Mouse (Mus musculus) forebrain, embryonic 14.5 days (tissue): Measurements from ENCODE around the gene Hbq1b. TPM values are rescaled to one million over a fixed set of nuclear protein-coding genes. Genes with fewer than 3 reads are reported as not detected.

ENCODE experiments used
- ATAC-seq: fragments of 200-750 bp; cut with Nextera tagmentation; 2 replicates; pipeline ENCODE4 v1.8.0; 2017; ENCODE audit warnings: mild to moderate bottlenecking, moderate library complexity
- DNase-seq: peaks from one replicate; pipeline ENCODE4 v3.0.0-alpha.2; 2015; ENCODE audit warnings: low spot score
- H3K27ac ChIP-seq: fragments of 300-500 bp; sonication (generic); 2 replicates; pipeline ENCODE4 v1.5.1; 2014; ENCODE audit warnings: low read depth, mild to moderate bottlenecking, control low read depth, low read length, moderate library complexity
- H3K27me3 ChIP-seq: fragments of 300-500 bp; sonication (generic); replicated peaks from 2 replicates; pipeline ENCODE4 v1.6.1; 2014; ENCODE audit warnings: low read length, control low read depth, mixed read lengths; ENCODE audit not compliant: control insufficient read depth, insufficient read depth
- H3K36me3 ChIP-seq: fragments of 300-500 bp; sonication (generic); 2 replicates; pipeline ENCODE4 v1.6.1; 2014; ENCODE audit warnings: low read length, control low read depth; ENCODE audit not compliant: control insufficient read depth, insufficient read depth
- H3K4me1 ChIP-seq: fragments of 300-500 bp; sonication (generic); 2 replicates; pipeline ENCODE4 v1.6.1; 2014; ENCODE audit warnings: antibody characterized with exemption, low read length, control low read depth; ENCODE audit not compliant: control insufficient read depth, insufficient read depth
- H3K4me2 ChIP-seq: fragments of 300-500 bp; sonication (generic); 2 replicates; pipeline ENCODE4 v1.6.1; 2014; ENCODE audit warnings: mild to moderate bottlenecking, control low read depth, low read length
- H3K4me3 ChIP-seq: fragments of 300-500 bp; sonication (generic); 2 replicates; pipeline ENCODE4 v1.5.1; 2014; ENCODE audit warnings: low read depth, low read length, control low read depth
- H3K9ac ChIP-seq: fragments of 300-500 bp; sonication (generic); 2 replicates; pipeline ENCODE4 v1.6.1; 2014; ENCODE audit warnings: mild to moderate bottlenecking, low read length, control low read depth, moderate library complexity
- H3K9me3 ChIP-seq: fragments of 300-500 bp; sonication (generic); replicated peaks from 2 replicates; pipeline ENCODE4 v1.6.1; 2016; ENCODE audit warnings: low read length, control low read depth, mixed read lengths; ENCODE audit not compliant: control insufficient read depth
- WGBS: fragments of 180-500 bp; shearing (Covaris S2); extraction: QIAGEN DNeasy Blood & Tissue Kit; methylation state at CpG from one replicate; pipeline ENCODE4 v1.1.7; 2014; 5-methylcytosine and 5-hydroxymethylcytosine counted together
- polyA plus RNA-seq: library from polyadenylated mRNA; unstranded; fragments of >200 nt; fragmentation: Nextera tagmentation; extraction: Ambion mirVana; gene quantifications from 2 replicates; pipeline ENCODE4 v1.2.1, GENCODE M21; 2014

The Hbq1b gene
- polyA plus RNA-seq, 1 experiment from 2014 or later: 1.1 TPM

DNA sequence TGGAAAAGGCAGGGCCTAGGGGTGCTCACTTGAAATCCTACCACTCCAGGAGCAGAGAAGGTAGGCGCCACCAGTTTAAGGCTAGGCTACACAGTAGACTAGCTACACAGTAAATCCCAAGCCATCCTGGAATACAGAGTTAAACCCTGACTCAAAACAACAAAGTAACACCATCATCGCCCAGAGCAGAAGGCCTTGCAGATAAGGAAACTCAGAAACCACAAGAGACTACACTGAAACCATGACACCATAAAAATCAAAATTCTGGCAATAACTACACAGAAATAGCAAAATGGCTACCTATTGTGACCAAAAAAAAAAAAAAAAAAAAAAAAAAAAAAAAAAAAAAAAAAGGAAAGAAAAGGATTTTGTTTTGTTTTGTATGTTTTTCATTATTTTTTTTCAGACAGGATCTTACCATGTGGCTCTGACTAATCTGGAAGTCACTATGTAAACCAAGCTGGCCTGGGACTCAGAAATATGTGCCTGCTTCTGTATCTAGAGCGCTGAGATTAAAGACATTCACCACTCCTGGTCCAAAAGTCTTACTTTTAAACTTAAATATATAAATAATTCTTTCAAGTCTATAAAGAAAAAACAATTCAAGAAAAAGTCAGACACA, 21.5 kb upstream of the Hbq1b start:
- ATAC-seq (no peak), DNase-seq (no peak)
- H3K36me3 ChIP-seq: peaks cover 8% of the 10 kb centered on the region; the same call in 1 of the 2 replicates
- H3K9me3 ChIP-seq: no peaks in the 10 kb centered on the region
- no peak overlapping the region for H3K9ac ChIP-seq
- 96% methylated on average over 3 of the region's 3 CpGs for WGBS
- H3K27me3 ChIP-seq: no peaks in the 10 kb centered on the region
- H3K4me1 ChIP-seq: peaks cover 5% of the 10 kb centered on the region; the same call in 1 of the 2 replicates
- no peak overlapping the region for H3K27ac ChIP-seq
- no peak overlapping the region for H3K4me2 ChIP-seq
- no peak overlapping the region for H3K4me3 ChIP-seq

GRCm38 (mm10) chr11:32266194-32266593, 20.6 kb upstream of the Hbq1b start:
- H3K9ac ChIP-seq: no peak overlapping the region
- H3K4me3 ChIP-seq: no peak overlapping the region
- H3K27ac ChIP-seq: no peak overlapping the region
- WGBS: 91% methylated on average over 6 of the region's 6 CpGs
- H3K4me1 ChIP-seq: peaks cover 5% of the 10 kb centered on the region; the same call in 1 of the 2 replicates
- DNase-seq: no peak
- H3K27me3 ChIP-seq: no peaks in the 10 kb centered on the region
- H3K36me3 ChIP-seq: no peaks in the 10 kb centered on the region; the same call in 1 of the 2 replicates
- no peaks in the 10 kb centered on the region for H3K9me3 ChIP-seq
- ATAC-seq: no peak
- no peak overlapping the region for H3K4me2 ChIP-seq

- Histone ChIP-seq H3K27ac (peak overlapping the region; percentile 88; the same call in 1 of the 2 replicates), H3K4me3 (peak overlapping the region; percentile 47), H3K9ac (peak overlapping the region; percentile 78), H3K9me3 (no peaks in the 10 kb centered on the region), H3K4me2 (peak overlapping the region; percentile 50), H3K4me1 (peaks cover 5% of the 10 kb centered on the region; the same call in 1 of the 2 replicates), H3K36me3 (no peaks in the 10 kb centered on the region; the same call in 1 of the 2 replicates), H3K27me3 (no peaks in the 10 kb centered on the region)
- WGBS: 25% methylated on average over 6 of the region's 6 CpGs
- DNase-seq (peak; percentile 6), ATAC-seq (no peak; the same call in 1 of the 2 replicates)
Observed at GRCm38 (mm10) chr11:32266776-32267175, 20.0 kb upstream of the Hbq1b start.

DNA sequence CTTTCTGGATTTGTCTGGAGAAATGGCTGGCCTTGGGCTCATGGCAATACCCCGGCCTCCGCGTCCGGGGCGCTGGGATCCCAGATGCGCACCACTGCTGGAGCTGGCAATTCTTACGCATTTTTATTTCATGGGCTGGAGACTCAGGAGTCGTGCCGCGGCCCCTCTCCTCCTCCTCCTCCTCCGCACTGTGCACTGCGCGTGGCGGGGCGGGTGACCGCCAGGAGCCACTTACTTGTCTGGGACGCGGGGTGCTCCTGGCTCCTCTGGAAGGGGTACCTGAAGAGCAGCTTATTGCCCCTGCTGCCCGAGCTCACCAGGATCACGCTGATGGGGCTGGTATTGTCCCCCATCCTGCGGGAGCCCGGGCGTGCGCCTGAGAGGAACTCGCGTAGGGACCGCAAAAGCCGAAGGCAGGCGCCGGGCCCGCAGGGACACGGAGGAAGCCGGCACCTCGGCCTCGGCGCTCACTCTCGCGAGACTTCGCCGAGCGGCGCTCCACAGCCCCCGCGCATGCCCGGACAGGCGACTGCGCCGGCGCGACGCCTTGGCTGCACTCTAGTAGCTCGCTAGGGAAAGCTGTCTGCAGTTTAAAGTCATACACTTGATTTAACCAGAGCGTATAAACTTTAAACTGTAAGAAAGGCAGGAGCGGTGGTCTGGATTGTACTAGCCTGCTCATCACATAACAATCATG, 19.4 kb upstream of the Hbq1b start, which contains the start of gene Nprl3:
TSS of gene Nprl3 (minus strand) at position 520 of the 697 bp plus-strand sequence.
- H3K9me3 ChIP-seq: no peaks in the 10 kb centered on the region
- peak within 1 kb of the TSS; percentile 88 for H3K27ac ChIP-seq
- no peaks in the 10 kb centered on the region for H3K27me3 ChIP-seq
- H3K9ac ChIP-seq: peak within 1 kb of the TSS; percentile 78
- WGBS: under 1% methylated on average over 54 of the region's 54 CpGs
- peaks cover 5% of the 10 kb centered on the region; the same call in 1 of the 2 replicates for H3K4me1 ChIP-seq
- DNase-seq (peak; percentile 97), ATAC-seq (peak; percentile 100)
- H3K4me2 ChIP-seq: peak within 1 kb of the TSS; percentile 50
- H3K36me3 ChIP-seq: no peaks in the 10 kb centered on the region; the same call in 1 of the 2 replicates
- H3K4me3 ChIP-seq: peak within 1 kb of the TSS; percentile 47

DNA sequence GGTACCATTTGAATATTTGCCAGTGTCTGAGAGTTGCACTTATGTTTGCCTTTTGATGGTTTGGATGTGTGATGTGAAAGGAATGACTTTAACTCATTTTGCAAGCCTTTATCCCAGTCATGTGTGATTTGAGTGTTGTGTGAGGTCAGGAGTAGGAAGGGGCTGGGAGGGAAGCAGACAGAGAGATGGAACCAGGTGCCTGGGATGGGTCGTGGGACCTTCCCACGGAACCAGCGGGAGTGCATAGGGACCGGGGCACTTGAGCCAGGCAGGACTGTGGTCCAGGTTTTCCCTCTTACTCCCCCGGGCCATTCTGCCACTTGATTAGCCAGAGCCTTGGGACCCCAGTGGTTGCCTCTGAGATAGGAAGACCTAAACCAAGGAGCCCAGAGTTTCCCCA, 18.8 kb upstream of the Hbq1b start:
- ATAC-seq: peak; percentile 18
- H3K4me2 ChIP-seq: peak overlapping the region; percentile 50
- H3K9ac ChIP-seq: peak overlapping the region; percentile 78
- H3K36me3 ChIP-seq: no peaks in the 10 kb centered on the region; the same call in 1 of the 2 replicates
- peak overlapping the region; percentile 47 for H3K4me3 ChIP-seq
- H3K27me3 ChIP-seq: no peaks in the 10 kb centered on the region
- H3K9me3 ChIP-seq: no peaks in the 10 kb centered on the region
- no peak overlapping the region for H3K27ac ChIP-seq
- WGBS: 21% methylated on average over 5 of the region's 5 CpGs
- peaks cover 5% of the 10 kb centered on the region; the same call in 1 of the 2 replicates for H3K4me1 ChIP-seq
- no peak for DNase-seq

- no peak overlapping the region for H3K4me3 ChIP-seq
- H3K4me1 ChIP-seq: peaks cover 5% of the 10 kb centered on the region; the same call in 1 of the 2 replicates
- ATAC-seq (no peak), DNase-seq (no peak)
- no peak overlapping the region for H3K4me2 ChIP-seq
- H3K27me3 ChIP-seq: no peaks in the 10 kb centered on the region
- no peak overlapping the region for H3K9ac ChIP-seq
- H3K9me3 ChIP-seq: no peaks in the 10 kb centered on the region
- no peak overlapping the region for H3K27ac ChIP-seq
- H3K36me3 ChIP-seq: no peaks in the 10 kb centered on the region
- WGBS: 83% methylated on average over 5 of the region's 5 CpGs
Observed at GRCm38 (mm10) chr11:32268952-32269351, 17.8 kb upstream of the Hbq1b start.

DNA sequence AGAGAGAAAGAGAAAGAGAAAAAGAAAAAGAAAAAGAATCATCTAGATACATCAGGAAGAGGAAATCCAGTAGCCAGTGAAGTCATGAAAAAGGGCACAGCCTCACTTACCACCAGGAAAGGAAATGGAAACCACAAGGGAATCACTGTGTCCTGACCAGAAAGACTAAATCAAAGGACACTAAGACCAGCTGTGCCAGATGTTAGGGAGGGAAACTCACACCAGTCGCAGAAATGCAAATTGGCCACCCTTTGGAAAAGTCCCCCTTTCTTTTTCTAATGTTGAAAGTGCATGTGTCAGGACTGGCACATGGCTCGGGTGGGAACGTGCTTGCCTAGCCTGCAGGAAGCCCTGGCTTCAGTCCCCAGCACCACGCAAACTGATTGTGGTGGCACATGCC, 15.6 kb upstream of the Hbq1b start:
- ATAC-seq (no peak), DNase-seq (no peak)
- Histone ChIP-seq H3K27ac (no peak overlapping the region), H3K9me3 (no peaks in the 10 kb centered on the region), H3K36me3 (no peaks in the 10 kb centered on the region), H3K4me3 (no peak overlapping the region), H3K4me2 (no peak overlapping the region), H3K27me3 (no peaks in the 10 kb centered on the region), H3K4me1 (peaks cover 5% of the 10 kb centered on the region; the same call in 1 of the 2 replicates), H3K9ac (no peak overlapping the region)
- WGBS: 43% methylated on average over 4 of the region's 4 CpGs

GRCm38 (mm10) chr11:32276347-32276746, 10.4 kb upstream of the Hbq1b start, which contains the start of gene Hba-x:
TSS of gene Hba-x (plus strand) at chr11:32276400.
- ATAC-seq: no peak
- H3K27ac ChIP-seq: no peak within 1 kb of the TSS
- no peak within 1 kb of the TSS for H3K4me2 ChIP-seq
- H3K36me3 ChIP-seq: no peaks in the 10 kb centered on the region
- 69% methylated on average over 3 of the region's 3 CpGs for WGBS
- DNase-seq: no peak
- H3K9ac ChIP-seq: no peak within 1 kb of the TSS
- no peaks in the 10 kb centered on the region for H3K4me1 ChIP-seq
- no peaks in the 10 kb centered on the region for H3K9me3 ChIP-seq
- no peaks in the 10 kb centered on the region for H3K27me3 ChIP-seq
- no peak within 1 kb of the TSS for H3K4me3 ChIP-seq
